Mouse (Mus musculus) forelimb bud, embryonic 11.5 days (tissue): ENCODE data around the gene Ccdc181.
A peak's percentile ranks its signal among the peaks of the same experiment; 100 is the strongest.
"Not testable (repeated sequence)": the region's sequence is repeated elsewhere in the genome, so short reads cannot be mapped to it uniquely, and the experiment has no call there.

Experiments
- DNase-seq: peaks from one replicate; pipeline ENCODE4 v3.0.0-alpha.2; 2012; ENCODE audit warnings: low read depth, low spot score

The Ccdc181 gene

GRCm38 (mm10) chr1:164275455-164275954, at the start of gene Ccdc181:
Gene Ccdc181 (plus strand): TSS chr1:164275585.
- DNase-seq, result peak; percentile 87

DNA sequence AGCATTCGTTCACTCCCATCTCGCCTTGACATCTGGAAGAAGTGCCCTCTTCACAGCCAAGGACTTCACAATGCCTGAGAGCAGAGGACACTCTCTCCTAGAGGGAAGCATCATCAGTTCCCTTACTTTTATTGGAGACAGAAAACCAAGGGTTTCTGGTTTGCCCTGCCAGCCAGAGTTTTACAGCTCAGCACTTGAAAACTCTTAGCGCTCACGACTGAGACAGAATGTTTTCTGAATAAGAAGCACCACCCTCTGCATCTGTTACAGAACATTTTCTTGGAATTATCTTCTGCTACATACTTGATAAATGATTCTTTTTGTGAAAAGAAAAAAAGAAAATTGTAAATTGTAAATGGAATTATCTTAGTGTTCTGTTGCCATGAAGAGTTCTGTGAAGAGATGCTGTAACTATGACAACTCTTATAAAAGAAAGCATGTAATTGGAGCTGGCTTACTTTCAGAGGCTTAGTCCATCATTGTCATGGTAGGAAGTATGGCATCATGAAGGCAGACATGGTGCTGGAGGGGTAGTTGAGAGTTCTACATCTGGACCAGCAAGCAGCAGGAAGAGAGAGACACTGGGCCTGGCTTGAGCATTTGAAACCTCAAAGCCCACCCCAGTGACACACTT, 43.3 kb upstream of the Ccdc181 start:
- not testable (repeated sequence) for DNase-seq

GRCm38 (mm10) chr1:164233447-164233846, 41.9 kb upstream of the Ccdc181 start:
- DNase-seq, result no peak

DNA sequence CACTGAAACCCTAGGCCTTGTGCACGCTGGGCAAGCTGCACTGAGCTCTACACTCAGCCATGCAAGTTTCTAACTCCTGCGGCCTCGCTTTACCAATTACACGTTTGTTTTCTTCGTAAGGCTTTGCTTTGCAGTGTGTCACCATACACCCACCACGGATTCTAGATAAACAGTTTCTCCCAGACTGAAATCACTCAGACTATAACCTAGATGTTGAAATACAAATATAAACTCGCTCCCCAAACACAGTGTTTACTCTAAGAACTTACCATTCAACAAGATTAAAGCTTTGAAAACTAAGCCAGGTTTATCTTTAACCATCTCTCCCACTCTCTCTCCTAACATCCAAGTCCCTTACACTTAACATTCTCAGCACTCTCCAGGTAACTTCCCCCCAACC, 40.3 kb upstream of the Ccdc181 start:
- no peak for DNase-seq

- no peak for DNase-seq
Observed at GRCm38 (mm10) chr1:164236078-164236477, 39.3 kb upstream of the Ccdc181 start.

GRCm38 (mm10) chr1:164241494-164241893, 33.9 kb upstream of the Ccdc181 start:
- no peak for DNase-seq

DNA sequence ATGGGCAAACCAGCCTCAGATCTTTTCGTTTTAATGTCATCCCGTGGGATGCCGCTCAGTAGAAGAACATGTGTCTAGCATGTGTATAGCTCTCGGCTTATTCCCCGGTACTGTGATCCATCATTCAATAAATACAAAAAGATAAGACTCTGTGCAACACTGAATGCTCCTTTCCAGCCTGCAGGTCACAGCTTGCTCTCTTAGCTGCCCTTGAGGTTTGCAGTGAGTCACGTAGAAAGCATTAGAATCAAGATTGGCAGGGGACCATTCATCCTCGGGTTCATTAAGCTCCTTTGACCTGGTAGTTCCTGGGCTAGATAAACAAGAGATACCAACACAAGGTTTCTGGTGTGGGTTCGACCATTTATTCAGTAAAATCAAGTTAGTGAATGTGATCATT, 32.6 kb upstream of the Ccdc181 start:
- no peak for DNase-seq

DNA sequence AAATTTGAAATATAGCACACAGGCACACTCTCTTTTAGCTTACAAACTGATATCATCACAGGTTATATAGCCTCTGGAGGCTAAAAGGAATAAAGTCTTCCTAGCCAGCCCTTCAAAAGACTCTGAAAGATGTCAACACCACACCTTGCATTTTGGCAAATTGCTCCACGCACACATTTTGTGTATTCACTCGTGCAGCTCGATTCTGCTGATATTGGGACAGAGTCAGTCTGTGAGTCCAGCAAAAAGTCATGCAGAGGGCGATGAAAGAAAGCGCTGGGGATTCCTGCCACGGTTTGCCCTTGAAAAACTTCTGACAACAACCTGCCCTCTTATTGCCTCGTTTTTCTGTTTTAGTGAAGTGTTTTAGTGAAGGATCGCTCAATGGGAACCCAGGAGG, 27.9 kb upstream of the Ccdc181 start:
- DNase-seq, result no peak

GRCm38 (mm10) chr1:164247971-164248370, 27.4 kb upstream of the Ccdc181 start:
- DNase-seq, result no peak

GRCm38 (mm10) chr1:164248465-164249331, 26.7 kb upstream of the Ccdc181 start, which contains the start of gene Slc19a2:
Gene Slc19a2 (plus strand): TSS chr1:164249046.
- peak; percentile 96 for DNase-seq

GRCm38 (mm10) chr1:164249332-164249711, 26.1 kb upstream of the Ccdc181 start:
- no peak for DNase-seq

- no peak for DNase-seq
Observed at GRCm38 (mm10) chr1:164250391-164251150, 24.8 kb upstream of the Ccdc181 start.

GRCm38 (mm10) chr1:164251438-164251837, 23.9 kb upstream of the Ccdc181 start:
- no peak for DNase-seq

DNA sequence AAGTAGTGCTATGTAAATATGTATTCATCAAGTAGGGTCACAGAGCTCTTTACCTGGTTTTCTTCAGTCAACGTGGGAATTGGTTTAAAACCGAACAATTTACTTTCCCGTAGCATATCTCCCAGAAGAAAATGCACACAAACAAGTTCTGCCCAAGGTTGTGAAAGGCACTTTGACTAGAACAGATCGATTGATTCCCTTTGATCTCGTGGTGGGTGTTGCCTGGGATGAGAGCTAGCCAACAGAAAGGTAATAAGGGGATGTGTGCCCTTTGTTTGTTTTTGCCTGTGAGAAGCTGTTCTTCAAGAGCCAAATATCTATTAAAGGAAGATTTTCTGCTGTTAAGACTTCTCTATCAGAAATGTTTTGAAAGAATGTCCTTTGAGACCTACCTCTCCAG, 22.8 kb upstream of the Ccdc181 start:
- no peak for DNase-seq

DNA sequence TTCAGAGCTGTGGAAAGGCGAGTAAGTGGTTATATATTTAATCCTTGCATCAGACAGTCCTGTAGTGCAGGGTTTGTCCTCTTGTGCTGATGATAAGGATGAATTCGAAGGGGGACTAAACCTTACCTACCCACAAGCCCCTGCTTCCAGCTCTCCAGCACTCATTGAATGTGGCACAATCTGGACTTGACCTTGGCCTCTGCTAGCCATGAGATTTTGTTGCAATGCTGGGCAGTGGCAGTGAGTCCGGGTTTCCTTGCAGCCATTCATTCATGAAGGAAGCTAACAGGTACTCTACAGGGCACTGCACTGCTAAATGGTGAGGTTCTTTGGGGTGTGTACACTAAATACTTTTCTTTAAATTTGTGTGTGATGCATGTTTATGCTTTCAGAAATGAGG, 20.5 kb upstream of the Ccdc181 start:
- DNase-seq, result no peak

DNA sequence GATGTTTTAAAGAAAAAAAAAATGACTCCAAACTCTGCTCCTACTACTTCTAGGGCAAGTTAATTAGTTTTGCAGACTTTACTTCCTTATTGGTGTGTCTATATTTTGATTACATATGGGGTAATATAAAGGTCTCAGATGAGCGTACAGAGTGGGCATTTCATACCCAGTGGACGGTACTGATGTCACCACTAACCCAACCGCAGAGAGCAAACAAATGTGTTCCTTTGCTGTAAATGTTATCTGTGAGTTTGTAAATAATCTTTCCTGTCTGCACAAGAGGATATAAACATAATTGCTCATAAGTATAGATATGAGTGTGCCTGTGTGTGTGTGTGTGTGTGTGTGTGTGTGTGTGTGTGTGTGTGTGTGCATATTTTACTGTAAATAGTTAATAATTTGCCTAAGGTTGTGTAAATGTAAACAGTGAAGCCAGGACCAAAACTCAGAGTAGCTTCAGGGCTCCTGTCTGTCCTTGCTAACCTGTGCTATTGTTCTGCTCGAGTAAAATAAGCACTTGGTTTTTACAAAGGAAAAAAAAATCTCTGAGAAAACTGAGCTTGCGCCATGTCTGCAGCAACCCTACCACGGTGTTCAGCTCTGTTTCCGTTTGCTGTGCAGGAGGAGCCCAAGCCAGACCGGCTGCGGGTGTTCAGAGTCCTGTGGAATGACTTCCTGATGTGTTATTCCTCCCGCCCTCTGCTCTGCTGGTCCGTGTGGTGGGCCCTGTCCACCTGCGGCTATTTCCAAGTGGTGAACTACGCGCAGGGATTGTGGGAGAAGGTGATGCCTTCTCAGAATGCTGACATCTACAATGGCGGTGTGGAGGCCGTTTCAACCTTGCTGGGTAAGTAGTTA, 15.0 kb upstream of the Ccdc181 start:
- DNase-seq, result no peak

- no peak for DNase-seq
Observed at GRCm38 (mm10) chr1:164261553-164261952, 13.8 kb upstream of the Ccdc181 start.

DNA sequence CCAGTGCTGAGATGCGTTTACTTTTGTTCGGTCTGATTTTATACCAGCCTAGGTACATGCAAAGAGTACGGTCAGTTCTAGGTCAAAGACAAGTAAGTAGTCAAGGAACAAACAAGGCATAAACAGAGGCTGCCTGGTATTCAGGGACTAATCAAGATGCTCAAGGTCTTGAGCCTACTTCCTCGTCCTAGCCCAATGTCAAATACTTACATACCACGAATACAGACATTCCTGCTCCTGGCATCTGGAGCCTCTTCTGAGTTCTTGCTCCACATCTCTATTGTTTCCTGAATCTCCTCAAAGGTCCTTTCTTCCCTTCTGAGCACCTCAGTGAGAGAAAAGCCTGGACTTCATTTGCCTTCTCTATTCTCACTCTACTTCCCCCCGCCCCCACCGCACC, 4.4 kb upstream of the Ccdc181 start:
- no peak for DNase-seq

- DNase-seq, result peak; percentile 81
Observed at GRCm38 (mm10) chr1:164273659-164274058, 1.7 kb upstream of the Ccdc181 start.

GRCm38 (mm10) chr1:164276552-164276951, 1.2 kb downstream of the Ccdc181 start:
- DNase-seq, result no peak

DNA sequence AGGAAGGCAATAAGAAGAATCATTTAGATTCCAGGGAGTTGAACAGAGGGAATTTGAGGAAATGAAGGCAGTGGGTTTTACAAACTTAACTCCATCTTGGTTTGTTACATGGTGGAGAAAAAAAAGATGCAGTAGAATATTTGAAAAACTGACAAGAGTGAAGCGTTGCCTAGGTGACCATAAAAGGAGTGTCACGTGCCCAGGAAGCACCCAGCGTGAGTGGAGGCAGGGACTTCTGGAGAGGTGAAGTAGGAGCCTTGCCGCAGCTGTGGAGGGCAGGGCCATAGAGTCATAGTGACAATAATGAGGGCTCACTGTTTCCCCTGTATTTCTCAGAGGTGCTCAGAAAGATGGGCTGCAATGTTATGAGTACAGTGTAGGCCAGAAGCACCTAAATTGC, 3.9 kb downstream of the Ccdc181 start:
- DNase-seq, result no peak
